Mouse (Mus musculus) MEL (cell line): ENCODE results near the gene Slc37a3.

Source experiments
- ELF1 ChIP-seq: IDR thresholded peaks from 2 replicates; pipeline ENCODE4 v1.6.1; 2014; ENCODE audit warnings: low read depth, mild to moderate bottlenecking, inconsistent platforms, low read length, improper control_type of control experiment, moderate library complexity
- NELFE ChIP-seq: IDR thresholded peaks from 2 replicates; pipeline ENCODE4 v1.6.1; 2011; ENCODE audit warnings: low read depth, low read length, improper control_type of control experiment
- POLR2A ChIP-seq, 2 experiments: IDR thresholded peaks; 2 replicates each; pipeline ENCODE4 v1.6.1; 2011 to 2012; ENCODE audit warnings: low read length in 2 of 2, mild to moderate bottlenecking in 2 of 2, control low read depth in 1 of 2, improper control_type of control experiment in 1 of 2, low read depth in 1 of 2, moderate library complexity in 1 of 2; ENCODE audit not compliant: control insufficient read depth in 1 of 2, insufficient read depth in 1 of 2, poor library complexity in 1 of 2
- TBP ChIP-seq: IDR thresholded peaks from 2 replicates; pipeline ENCODE4 v1.8.0; 2011; ENCODE audit warnings: low read depth, low read length, improper control_type of control experiment
- ZC3H11A ChIP-seq: IDR thresholded peaks from 2 replicates; pipeline ENCODE4 v1.6.1; 2012; ENCODE audit warnings: low read depth, mild to moderate bottlenecking, inconsistent platforms, low read length, improper control_type of control experiment
- ZNF384 ChIP-seq: IDR thresholded peaks from 2 replicates; pipeline ENCODE4 v1.6.1; 2012; ENCODE audit warnings: low read depth, mild to moderate bottlenecking, inconsistent platforms, low read length, improper control_type of control experiment

GRCm38 (mm10) chr6:39395471-39395870, 18.0 kb upstream of the Slc37a3 start:
- no peak for TF ChIP-seq ELF1
- no peak for TF ChIP-seq ZNF384
- no peak for TF ChIP-seq ZC3H11A
- TF ChIP-seq NELFE, result no peak
- TF ChIP-seq TBP, result no peak
- no peak for TF ChIP-seq POLR2A (IDR thresholded peaks at IDR 0.05; ENCODE audit: control insufficient read depth in 1 of 2, insufficient read depth in 1 of 2, low read depth in 1 of 2, low read length in 2 of 2, poor library complexity in 1 of 2)
